Mouse (Mus musculus) ES-CJ7 (cell line): ENCODE measurements around the gene Pla2g4f.
A peak's percentile ranks its signal among the peaks of the same experiment; 100 is the strongest.

Experiments used
- DNase-seq: peaks from one replicate; pipeline ENCODE4 v3.0.0; 2011; ENCODE audit warnings: low read depth, low spot score

Gene Pla2g4f

GRCm38 (mm10) chr2:120279961-120280360, 34.0 kb downstream of the Pla2g4f start:
- peak; percentile 45 for DNase-seq

DNA sequence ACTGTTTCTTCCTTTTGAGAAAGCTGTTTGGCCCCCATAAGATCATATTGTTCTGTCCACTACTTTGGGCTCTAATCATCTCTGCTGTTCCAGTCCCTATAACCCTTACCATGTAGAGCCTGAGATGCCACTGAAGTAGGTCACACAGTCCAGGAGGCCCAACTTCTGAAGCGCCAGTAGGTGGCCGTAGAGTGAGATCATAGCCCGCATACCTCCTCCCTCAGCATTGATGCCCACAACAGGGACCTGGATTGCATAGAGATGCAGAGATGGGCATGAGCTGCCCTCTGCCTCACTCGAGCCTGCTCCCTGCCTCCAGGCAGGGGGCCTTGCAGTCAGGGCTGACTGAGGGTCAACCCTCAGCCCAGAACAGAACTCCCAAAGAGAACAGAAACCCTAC, 37.0 kb downstream of the Pla2g4f start:
- no peak for DNase-seq

- peak; percentile 81 for DNase-seq
These were observed 45.3 kb downstream of the Pla2g4f start for GRCm38 (mm10) chr2:120268635-120269034.

- no peak for DNase-seq
These were observed 48.4 kb downstream of the Pla2g4f start for GRCm38 (mm10) chr2:120265523-120265922.

- no peak for DNase-seq
These were observed 49.1 kb downstream of the Pla2g4f start for GRCm38 (mm10) chr2:120264858-120265257.

DNA sequence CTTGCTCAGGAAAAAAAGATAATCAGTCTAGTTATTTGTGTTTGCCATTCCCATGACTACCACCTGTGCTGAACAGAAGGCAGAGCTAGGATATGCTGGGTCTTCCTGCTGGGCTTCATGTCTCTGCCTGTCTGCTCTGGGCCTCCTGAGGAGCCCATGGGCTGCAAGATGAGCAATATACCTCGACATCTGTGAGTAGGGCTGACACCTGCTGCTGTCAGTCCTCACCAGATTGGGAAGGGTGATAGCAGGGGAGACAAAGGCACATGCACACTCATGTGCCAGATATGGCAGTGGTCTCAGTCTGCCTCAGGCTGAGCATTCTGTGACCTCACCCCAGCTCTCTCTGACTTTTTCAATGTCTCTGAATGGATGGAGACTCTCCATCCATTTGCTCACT, 51.1 kb downstream of the Pla2g4f start:
- no peak for DNase-seq

DNA sequence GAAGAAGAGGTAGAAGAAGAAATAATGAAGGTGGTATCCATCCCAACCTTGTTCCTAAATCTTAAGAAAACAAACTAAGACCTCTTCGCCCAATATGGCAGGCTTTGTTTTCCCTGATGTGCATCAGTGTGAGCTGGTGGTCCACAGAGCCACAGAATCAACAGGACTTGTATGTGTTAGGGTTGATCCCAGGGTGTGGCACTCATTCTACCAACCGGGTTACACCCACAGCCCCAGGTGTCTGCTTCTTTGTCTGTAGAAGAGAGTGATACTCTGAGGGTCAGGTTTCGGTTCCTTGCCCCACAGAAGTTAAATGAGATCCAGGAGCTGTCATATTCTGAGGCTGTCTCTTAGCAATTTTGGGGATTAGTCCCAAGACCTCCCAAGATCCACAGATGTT, 52.6 kb downstream of the Pla2g4f start:
- peak; percentile 46 for DNase-seq

- DNase-seq = no peak
These were observed 57.7 kb downstream of the Pla2g4f start for GRCm38 (mm10) chr2:120256259-120256658.

DNA sequence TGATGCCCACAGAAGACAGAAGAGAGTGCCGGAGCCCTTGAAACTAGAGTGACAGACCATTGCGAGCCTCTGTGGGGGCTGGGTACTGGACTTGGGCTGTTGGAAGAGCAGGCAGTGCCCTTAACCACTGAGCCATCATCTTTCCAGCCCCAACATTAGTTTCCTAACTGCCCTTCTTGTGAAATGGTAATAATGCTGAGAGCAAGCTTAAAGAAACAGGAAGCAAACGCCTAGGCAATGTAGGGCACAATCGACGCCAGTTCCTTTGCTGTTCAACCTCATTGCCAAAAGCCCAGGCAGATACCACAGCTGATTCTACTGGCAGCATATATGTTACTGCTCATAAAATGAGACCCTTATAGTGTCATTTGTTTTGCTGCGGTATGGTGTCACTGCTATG, 61.3 kb downstream of the Pla2g4f start:
- DNase-seq = no peak
